Mouse (Mus musculus): ENCODE measurements around the gene Galk2.

The Galk2 gene

DNA sequence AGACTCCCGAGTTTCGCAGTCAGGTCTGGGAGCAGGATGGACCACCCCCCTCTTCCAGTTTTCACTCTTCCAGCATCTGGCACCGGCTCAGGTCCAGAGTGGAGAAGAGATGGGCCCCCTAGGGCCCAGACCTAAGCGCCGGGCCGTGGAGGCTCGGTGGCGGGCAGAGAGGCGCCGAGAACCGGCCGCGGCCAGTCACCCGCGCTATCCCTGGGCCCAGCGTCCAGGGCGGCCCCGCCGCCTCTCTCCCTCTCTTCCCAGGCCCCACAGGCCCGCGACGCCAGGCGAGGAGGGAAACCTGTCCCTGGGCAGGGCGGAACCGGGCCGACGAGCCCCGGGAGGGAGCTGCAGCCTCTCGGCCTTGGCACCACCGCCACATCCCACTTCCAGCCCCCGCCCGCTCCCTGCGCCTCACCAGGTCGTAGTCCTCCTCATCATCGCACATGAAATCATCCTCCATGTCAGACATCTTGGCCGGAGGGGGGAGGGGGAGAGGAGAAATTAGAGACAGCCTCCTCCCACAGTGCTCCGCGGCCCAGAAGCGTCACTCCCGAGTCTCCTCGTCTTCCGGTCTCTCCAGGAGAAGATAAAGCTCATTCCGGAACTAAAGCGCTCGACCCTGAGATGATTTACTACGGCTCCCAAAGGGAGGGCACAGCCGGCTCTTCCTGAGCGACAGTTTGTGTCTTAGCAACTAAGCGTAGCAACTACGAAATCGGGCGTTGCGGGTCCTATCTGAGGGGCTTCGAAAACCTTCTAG lies at the start of gene Galk2, which contains the start of gene Cops2:
TSS of gene Galk2 (plus strand) at position 589 of the 760 bp plus-strand sequence.
TSS of gene Cops2 (minus strand) at position 619 of the 760 bp plus-strand sequence.
- DNase-seq: peak; percentile 93 to 96

DNA sequence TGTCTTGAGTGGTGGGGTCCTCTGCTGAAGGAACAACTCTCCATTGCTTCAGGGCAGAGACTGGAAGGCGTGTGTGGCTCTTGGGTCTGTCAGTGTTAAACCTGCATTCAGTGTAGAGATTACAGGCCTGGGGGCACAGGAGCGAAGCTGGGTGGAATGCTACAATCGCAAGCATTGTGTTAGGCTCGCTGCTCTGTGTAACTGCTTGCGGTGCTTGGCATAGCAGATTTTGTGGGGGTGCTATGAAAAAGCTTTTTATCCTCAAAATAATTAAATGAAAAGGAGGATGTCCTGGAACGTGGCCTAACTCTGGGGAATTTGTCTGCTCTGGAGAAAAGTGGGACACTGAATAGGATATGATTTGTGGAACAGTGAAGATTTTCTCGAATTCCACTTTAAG lies 49.4 kb upstream of the Galk2 start:
- no peak for DNase-seq

DNA sequence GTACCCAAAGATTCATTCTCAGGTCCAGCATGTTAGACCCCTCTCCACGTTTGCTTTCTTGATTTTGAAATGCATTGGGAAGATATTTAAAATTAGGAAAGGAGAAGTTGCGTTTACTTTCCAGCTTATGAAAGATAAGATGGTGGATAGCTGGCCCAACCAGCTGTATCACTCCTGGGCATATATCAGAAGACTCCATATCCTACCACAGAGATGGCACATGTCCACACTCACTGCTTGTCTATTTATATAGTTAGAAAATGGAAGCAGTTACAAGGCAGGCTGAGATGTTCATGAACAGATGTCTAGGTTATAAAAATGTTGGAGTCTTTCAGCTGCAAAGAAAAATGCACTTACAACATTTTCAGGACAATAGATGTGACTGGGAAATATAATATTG lies 47.6 kb upstream of the Galk2 start:
- no peak for DNase-seq

DNA sequence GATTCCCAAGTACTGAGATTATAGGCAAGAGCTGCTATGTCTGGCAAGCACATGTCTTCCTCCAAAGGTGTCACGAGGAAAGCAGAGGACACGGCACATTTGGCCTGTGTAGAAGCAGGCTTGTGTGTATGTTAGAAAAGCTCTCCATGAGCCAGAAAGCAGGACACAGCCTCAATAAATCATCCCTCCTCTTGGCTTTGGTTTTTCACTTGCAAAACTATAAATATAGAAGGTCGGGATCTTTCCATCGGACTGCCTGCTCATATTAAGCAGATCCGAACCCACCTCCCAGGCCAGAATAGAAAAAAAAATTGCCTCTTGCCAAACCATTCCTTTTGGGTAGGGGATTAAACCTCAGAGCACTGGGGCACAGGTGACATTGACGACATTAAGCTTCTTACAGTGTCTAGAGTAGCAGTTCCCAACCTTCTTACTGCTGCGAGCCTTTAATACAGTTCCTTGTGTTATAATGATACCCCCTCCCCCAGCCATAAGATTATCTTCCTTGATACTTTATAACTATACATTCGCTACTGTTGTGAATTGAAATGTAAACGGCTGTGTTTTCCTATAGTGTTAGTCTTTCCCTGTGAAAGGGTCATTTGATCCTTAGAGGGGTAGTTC lies 44.8 kb upstream of the Galk2 start:
- DNase-seq: no peak

DNA sequence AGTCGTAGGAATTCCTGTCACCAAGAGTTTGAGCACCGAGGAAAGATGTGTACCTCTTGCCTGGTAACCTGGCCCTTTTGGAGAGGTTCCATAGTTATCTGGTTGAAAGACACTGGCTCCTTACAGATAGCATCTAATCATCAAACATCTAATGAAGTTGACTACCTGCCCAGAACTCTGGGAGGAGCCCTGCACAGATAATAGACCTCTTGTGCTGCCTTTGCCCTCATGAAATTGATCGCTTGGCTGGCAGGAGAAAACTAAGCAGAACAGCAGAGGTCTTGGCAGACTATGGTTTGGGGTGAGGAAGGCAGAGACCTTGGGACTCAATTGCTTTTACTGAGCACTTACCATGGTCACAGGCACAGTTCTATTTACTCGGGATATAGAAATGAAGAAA lies 38.5 kb upstream of the Galk2 start:
- DNase-seq: no peak

DNA sequence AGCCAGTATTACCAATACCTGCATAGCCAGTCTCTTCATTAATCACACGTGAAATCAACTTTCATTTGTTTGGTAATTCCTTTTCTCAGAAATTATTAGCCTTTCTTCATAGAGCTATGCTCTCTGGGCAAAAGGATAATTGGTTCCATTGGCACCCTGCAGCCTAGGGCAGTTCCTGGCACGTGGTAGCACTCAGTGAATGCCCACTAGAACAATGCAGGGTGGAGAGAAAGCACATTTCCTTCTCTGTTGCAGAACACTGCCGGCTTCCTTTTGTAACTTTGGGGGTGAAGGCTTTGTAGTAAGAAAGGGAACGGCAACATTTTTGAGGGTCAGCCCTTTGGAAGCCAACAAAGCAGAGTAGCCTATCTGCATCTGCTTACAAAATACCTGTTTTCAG lies 32.7 kb upstream of the Galk2 start:
- DNase-seq: no peak

DNA sequence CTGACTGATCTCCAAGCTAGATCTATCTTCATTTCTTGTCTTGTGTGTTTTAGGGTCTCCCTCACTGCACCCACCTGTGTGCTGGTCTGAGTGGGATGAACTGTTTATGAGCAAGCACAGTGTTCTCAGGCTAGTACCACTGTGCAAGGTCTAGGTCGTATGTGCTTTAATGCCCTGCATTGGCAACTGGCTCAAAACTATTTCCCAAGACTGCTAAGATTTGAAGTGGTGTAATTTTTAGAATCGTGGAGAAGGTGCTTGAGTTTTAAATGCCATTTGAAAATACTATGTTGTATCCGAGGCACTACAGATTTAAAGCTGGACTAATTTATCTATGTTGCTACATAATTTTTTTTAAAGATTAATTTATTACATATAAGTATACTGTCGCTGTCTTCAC lies 31.0 kb upstream of the Galk2 start:
- DNase-seq: no peak

DNA sequence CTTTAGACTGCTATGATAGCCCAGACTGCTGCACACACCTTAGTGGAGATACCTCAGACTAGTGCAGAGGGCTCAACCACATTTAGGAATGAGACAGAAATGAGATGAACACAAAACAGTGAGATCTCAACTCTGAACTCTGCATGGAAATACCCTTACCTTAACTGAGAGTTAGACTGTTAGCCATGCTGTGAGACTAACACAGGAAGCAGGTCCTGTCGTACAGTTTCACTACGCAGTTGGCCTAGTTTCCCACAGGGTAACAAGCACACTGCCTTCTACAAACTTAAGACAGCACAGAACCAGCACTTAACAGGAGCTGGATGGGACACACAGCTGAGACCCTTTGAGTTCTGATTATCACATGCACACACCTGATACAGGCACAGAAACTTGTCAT lies 29.0 kb upstream of the Galk2 start:
- DNase-seq: no peak

DNA sequence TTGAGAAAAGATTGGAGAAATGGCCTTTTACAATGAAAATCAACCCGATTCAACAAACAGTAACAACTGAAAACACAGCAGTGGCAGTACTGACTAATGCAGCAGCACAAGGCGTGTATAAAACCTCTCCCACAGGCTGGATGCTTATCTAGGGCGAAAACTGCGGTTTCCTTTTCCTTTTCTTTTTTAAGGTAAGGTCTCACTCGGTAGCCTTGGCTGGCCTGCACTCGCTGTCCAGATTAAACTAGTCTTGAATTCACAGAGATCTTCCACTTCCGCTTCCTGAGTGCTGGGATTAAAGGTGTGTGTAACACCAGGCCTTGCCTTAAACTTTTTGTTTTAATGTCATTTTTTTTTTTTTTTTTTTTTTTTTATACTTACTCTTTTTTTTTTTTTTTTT lies 20.8 kb upstream of the Galk2 start:
- no peak for DNase-seq

DNA sequence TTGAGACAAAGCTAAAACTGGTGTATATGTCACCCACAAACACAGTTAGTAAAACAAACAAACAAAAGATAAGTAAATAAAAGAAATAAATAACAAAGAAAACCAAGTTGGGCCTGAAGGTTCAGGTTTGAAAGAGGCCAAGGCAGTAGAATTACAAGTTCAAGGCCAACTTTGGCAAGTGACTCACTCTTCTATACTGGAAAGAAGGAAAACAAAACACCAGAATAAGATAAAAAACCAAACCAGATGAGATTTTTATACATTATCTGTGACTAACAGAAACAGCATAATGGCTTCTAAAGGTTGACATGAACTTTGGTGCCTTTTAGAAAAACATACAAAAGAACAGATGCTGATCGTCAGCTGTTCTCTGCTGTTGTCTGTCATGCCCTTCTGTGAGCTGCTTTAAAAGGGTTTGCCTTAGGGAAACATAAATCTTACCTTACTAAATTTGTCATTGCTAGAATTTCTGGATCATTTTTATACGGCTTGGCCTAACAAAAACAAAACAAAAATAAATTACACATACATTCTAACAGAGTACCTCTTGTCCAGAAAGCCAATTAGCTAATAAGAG lies 20.1 kb upstream of the Galk2 start:
- DNase-seq: no peak

DNA sequence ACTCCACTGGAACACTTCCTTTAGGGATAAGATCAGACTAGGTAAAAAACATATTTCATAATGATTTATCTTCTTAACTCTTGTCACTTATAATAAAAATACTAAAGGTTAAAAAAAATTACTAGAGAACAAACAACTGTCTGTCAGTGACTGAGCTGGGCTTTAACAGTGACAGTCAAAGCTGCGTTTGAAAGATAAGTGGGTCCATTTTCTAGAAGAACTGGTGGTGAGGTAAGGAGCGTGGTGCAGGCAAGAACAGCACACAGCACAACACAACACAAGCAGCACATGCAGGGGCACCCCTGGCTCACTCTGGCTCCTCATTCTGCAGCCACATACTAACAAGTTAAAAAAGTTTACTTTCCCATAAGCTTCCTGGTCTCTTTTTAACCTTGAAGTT lies 7.7 kb upstream of the Galk2 start:
- no peak for DNase-seq

DNA sequence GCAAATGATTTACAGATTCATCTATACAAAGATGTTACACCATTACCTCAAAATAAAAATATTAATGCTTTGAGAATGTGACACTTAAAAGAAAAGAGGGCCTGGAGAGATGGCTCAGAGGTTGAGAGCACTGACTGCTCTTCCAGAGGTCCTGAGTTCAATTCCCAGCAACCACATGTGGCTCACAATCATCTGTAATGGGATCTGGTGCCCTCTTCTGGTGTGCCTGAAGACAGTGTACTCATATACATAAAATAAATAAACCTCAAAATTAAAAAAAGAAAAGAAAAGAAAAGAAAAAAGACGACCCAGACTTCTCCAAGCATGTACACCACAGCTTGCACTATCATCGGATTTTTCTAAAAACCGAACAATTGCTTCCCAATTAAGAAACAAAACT lies 1.2 kb upstream of the Galk2 start:
- DNase-seq: no peak

DNA sequence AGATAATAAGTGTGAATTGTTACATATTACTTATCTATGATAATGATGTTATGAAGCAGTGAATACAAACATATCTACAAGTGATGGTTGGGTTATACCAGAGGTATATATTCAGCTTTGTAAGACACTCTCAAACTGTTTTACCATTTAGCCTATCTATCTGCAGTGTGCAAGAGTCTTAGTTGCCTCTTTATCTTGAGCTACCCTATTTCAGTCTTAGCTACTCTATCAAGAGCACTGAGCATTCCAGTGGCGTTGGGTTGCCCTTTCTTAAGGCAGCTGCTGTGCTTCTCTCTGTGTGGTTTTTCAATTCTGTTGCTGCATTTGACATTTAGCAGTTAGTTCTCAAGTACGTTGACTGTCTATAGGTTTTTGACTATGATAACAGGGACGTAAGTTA lies 4.9 kb downstream of the Galk2 start:
- no peak for DNase-seq

DNA sequence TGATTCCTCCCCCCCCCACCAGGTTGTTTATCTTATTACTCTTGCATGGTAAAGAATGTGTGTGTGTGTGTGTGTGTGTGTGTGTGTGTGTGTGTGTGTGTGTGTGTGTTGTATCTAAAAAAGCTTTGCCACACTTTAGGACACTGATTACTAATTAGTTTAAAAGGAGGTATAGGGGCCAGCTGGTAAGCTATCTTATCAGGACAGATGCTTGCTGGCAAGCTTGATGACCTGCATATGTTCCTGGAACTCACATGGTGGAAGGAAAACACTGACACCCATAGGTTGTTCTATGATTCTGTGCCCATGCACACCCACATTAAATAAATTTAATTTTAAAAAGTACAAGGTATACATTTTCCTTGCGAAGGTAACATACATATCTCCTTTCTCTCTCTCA lies 5.6 kb downstream of the Galk2 start:
- no peak for DNase-seq

DNA sequence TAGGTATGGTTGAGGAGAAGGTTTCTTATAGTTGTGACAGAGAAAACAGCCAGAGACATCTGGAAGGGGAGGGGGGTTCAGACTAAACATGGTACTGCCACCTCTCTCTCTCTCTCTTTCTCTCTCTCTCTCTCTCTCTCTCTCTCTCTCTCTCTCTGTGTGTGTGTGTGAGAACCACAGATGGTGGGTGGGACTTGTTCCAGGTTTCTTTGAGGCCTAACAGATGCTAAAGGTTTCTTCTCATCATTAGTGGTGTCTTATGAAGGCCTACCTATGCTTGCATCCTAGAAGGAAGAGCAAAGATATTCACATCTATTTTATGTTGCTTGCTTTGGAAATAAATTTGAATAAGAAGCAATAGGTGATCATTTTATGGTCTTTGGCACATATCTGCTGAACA lies 6.7 kb downstream of the Galk2 start:
- DNase-seq: no peak

DNA sequence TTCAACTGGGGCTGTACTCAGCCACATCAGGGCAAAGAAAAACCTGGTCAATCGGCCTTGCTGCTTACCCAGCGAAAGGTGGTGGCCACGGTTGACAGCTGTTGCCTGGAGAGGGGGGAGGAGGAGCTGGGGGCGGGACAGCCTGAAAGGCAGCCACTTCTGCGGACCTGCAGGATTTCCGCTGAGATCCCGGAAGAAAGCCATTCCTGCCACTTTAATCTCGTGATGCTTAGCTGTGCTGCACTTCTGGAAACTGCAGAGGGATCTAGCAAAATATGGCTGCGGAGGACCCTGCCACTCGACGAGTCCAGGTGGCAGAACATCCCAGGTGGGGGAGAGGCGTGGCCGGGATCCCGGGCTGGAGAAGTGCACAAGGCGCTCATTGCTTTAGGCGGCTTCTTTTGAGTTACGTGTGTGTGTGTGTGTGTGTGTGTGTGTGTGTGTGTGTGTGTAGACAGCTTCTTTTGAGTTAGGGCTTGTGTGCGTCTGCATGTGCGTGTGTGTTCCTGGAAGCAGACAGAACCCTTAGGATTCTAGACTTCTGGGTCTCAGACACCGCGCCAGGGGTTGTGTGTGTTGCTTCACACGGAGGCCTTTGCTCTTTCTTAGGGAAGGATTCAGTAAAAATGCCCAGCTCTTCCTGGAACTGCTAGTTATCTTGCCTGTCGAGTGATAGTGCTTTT lies 7.3 kb downstream of the Galk2 start:
- DNase-seq: peak; percentile 53 to 54

DNA sequence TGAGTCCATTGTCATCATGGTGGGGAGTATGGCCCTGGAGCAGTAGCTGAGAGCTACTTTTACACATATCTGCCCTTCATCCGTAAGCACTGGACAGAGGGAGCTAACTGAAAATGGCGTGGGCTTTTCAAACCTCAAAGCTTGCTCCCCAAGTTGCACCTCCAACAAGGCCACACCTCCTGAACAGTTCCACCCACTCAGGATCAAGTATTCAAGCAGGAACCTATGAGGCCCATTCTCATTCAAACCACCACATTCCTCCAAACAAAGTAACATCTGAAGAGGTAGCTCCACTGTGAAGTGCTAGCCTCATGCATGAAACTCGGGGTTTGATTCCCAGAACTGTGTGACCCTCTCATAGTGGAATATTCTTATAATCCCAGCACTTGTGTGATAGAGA lies 9.4 kb downstream of the Galk2 start:
- no peak for DNase-seq

DNA sequence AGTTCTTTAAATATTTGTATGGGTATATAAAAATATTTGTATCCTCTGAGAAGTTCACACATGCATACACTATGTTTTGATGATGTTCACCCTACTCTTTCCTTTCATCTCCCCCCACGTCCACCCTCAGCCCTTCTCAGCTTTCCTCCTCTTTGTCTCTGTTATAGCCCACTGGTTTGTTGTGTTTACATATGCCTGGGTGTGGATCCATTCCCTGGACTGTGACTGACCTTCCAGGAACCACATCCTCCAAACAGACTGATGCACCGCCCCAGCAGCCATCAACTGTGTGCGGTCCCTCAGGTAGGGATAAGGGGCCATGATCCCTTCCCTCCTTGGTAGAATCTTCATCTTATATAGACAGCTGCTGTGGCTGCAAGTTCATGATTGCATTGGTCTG lies 11.2 kb downstream of the Galk2 start:
- DNase-seq: no peak

DNA sequence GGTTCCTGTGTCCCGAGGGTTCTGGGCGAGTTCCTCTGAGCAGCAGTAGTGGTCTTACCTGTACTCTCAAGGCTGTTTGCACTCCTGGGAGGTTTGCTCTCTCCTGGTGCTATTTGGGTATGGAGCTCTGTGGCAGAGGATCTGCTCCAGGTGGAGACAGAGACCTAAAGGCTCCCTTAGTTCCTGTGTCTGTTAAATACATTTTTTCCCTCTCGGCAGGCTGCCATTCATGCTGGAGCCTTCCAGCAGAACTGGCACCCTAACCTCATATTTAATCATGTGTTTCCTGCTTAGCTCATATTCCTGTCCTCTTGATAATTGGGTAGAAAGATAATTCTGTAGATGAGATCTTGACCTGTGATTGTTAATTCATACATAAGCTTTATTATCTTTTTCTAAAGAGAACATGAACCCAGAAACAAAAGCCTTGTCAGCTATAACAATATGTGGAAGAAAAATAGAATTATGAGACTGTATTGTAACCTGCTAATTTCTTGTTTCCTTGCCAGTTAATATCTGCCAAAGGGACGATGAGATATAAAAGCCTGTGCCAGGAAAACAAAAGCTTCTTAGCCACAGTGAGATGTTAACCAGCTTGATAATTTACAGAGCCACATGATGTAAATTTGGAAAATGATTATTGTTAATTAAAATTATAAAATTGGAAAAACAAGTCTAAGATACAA lies 27.1 kb downstream of the Galk2 start:
- peak; percentile 54 to 58 for DNase-seq

DNA sequence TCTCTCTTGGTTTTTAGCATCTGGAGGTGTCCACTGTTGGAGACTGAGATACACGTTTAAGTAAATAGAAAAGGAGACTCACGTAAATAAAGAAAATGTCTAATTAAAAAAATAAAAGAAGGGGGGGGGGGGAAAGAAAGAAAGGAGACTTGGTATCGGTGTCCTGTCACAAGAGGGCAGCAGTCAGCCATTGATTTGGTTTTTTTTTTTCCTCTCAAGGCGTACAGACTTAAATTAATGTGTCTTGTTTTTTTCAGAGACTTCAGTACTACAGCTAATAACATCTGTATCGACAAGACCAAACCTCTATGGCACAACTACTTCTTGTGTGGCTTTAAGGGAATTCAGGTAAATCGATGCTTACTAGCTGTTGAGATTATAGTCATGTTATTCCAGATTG lies 34.2 kb downstream of the Galk2 start:
- DNase-seq: peak; percentile 18 to 24

DNA sequence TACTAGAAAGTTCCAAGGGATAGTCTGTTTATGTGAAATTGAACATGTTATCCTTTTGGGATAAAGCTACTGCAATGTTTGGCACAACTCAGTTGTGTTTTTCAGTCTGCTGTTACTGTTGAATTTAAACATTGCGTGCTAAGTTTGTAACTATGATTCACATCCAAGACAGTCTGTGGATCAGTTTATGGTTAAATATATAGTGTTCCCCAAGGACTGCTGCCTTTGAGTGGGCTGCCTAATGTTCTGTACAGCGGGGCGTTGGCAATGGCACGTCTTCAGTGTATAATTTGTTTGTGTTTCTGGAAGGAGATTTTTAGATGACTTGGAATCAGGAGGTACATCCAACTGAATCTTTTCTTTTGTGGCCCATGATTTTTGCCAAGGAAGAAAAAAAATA lies 36.2 kb downstream of the Galk2 start:
- no peak for DNase-seq

DNA sequence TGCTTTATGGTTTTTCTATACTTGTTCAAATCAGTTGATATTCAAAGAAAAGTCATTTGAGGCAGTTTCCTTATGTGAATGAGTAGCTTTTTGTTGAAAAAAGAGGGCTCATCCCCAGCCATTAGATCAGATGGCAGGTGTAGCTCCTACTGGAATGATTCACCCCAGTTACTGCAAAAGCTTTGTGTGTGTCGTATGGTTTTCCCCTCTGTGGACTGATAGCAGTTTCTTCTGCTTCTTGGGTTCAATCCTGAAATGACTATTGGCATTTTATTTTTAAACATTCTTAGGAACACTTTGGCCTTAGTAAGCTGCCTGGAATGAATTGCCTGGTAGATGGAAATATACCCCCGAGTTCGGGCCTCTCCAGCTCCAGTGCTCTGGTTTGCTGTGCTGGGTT lies 37.4 kb downstream of the Galk2 start:
- DNase-seq: no peak

DNA sequence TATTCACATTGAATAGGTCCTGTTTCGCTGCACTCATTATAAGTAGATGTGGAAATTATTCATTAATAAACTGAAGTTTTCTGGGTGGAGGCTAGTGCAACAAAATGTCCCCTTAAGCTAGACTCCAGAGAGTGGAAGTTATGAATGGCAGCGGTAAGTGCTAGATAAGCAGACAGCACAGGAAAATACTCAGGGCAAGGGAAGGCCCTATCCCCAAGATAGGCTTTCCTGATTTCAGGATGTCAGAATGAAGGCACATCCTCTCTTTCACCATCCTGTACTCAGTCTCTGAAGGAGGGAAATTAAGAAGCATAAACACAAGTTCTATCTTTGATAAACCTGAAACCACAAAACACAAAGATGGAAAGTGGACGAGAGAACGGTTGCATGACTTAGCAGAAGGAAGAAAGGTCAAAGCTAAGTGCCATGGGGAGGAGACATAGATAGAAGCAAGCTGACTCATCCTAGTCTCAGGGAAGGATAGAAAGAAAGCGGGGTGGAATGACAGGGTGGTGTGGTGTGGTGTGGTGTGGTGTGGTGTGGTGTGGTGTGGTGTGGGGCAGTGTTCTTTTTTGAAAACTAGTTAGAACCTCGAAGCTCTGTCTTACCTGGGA lies 42.0 kb downstream of the Galk2 start:
- no peak for DNase-seq
